ENCODE assay signal across 11 mouse cellular contexts in the genomic region with DNA sequence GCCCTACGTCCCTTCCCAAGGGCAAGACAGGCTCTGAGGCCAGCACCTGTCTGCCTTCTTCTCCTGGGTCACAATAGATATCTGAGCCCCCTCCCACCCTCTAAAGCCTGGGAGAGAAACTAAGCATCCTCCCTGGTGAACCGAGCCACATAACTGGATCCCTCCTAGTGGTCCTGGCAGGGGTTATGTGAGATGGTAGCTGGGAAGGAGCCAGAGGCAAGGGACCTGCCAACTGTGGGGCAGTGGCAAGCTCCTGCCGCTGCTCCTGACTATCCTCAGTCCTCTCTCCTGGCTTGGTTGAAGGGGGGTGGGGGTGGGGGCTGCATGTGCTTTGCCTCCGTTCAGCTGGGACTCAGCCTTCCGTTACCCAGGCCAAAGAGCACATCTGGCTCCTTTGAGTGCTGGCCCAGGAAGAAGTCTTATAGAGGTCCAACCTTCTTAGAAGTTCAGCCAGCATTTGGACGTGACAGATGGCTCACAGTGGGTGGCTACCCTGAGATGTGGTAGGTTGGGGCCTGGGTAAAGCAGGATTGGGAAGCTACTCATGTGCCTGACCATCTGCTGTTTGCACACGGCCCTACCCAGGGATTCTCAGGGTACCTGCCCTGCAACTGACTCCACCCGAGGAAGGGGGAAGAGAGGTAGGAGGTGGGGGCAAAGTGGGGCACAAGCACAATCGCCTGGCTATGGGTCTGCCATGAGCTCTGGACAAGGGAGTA. TPM values are rescaled to one million over a fixed set of nuclear protein-coding genes. Genes with fewer than 3 reads are reported as not detected.
DNase-seq lines count a peak whose midpoint lies in the region; ATAC-seq lines count a peak whose summit lies in the region.
"Had no signal": no experiment of that assay in that cellular context is flagged by ENCODE, and none has a peak within 500 bp of the region (broad histone marks: within the 10 kb centered on the region; RNA-seq: fewer than 3 reads in every experiment).

No protein-coding gene starts in this region.

- peak; percentile 37 to 69 for DNase-seq in left cerebral cortex, adult 18-20 months (ENCODE audit: low spot score in 2 of 2)
- no peak for DNase-seq in left cerebral cortex, postnatal 10 days (ENCODE audit: extremely low spot score in 1 of 2, low spot score in 2 of 2)
- DNase-seq in cerebellum, adult 9-11 months = peak; percentile 99
- peak; percentile 35 for DNase-seq in hindbrain, embryonic 10.5 days (ENCODE audit: low spot score)
- no peak for DNase-seq in heart, postnatal 14 days
- no peak for DNase-seq in layer of hippocampus, postnatal 14 days (ENCODE audit: low spot score in 2 of 2)
- DNase-seq: liver had no signal

- no peaks in the 10 kb centered on the region for H3K36me3 ChIP-seq in hindbrain, embryonic 10.5 days
- H3K36me3 ChIP-seq in neural tube, embryonic 13.5 days = no peaks in the 10 kb centered on the region
- no peaks in the 10 kb centered on the region for H3K36me3 ChIP-seq in liver, embryonic 12.5 days

- H3K4me2 ChIP-seq in neural tube, embryonic 13.5 days = no peak overlapping the region
- no peak overlapping the region for H3K4me2 ChIP-seq in liver, embryonic 12.5 days
- H3K4me2 ChIP-seq: heart, embryonic 11.5 days had no signal

- peaks cover 22% of the 10 kb centered on the region for H3K4me1 ChIP-seq in hindbrain, embryonic 10.5 days (replicated peaks)
- H3K4me1 ChIP-seq in neural tube, embryonic 13.5 days (replicated peaks) = peaks cover 11% of the 10 kb centered on the region
- H3K4me1 ChIP-seq in liver, embryonic 12.5 days = peaks cover 9% of the 10 kb centered on the region

- no peaks in the 10 kb centered on the region for H3K9me3 ChIP-seq in hindbrain, embryonic 10.5 days
- H3K9me3 ChIP-seq in neural tube, embryonic 13.5 days = peaks cover 4% of the 10 kb centered on the region; the same call in 1 of the 2 replicates
- no peaks in the 10 kb centered on the region for H3K9me3 ChIP-seq in liver, embryonic 12.5 days (replicated peaks)

- H3K27ac ChIP-seq in hindbrain, embryonic 10.5 days = peak overlapping the region; percentile 68; the same call in 1 of the 2 replicates
- H3K27ac ChIP-seq in neural tube, embryonic 13.5 days (replicated peaks) = no peak overlapping the region
- H3K27ac ChIP-seq in liver, embryonic 12.5 days = no peak overlapping the region

- WGBS in hindbrain, embryonic 10.5 days = 47% methylated on average over 9 of the region's 9 CpGs
- WGBS in neural tube, embryonic 13.5 days = 46% methylated on average over 9 of the region's 9 CpGs
- 41% methylated on average over 9 of the region's 9 CpGs for WGBS in liver, embryonic 12.5 days (ENCODE audit: insufficient replicate concordance)

- no peak overlapping the region for H3K4me3 ChIP-seq in hindbrain, embryonic 10.5 days
- H3K4me3 ChIP-seq in neural tube, embryonic 13.5 days = no peak overlapping the region
- no peak overlapping the region for H3K4me3 ChIP-seq in liver, embryonic 12.5 days

- no peaks in the 10 kb centered on the region for H3K27me3 ChIP-seq in hindbrain, embryonic 10.5 days (ENCODE audit: insufficient read depth, poor library complexity, severe bottlenecking)
- H3K27me3 ChIP-seq in neural tube, embryonic 13.5 days = no peaks in the 10 kb centered on the region
- peaks cover 53% of the 10 kb centered on the region for H3K27me3 ChIP-seq in liver, embryonic 12.5 days (replicated peaks)

- intact Hi-C loops in left cerebral cortex, postnatal 10 days (cut with DNase I) = loop anchor here (10.0 kb wide), 1 partner anchor 359 kb away; no protein-coding TSS in a partner anchor
- intact Hi-C loops in heart, postnatal 14 days (cut with DNase I) = no loop called here

- H3K9ac ChIP-seq in neural tube, embryonic 13.5 days = peak overlapping the region; percentile 31; the same call in 1 of the 2 replicates
- H3K9ac ChIP-seq in liver, embryonic 12.5 days = no peak overlapping the region

- ATAC-seq in neural tube, embryonic 13.5 days (ENCODE audit: low read depth) = no peak
- no peak for ATAC-seq in liver, embryonic 12.5 days

RNA-seq across cellular contexts. Expression of a gene that starts 3.7 kb away (rescaled TPM):
- not detected for total RNA-seq in left cerebral cortex, adult 18-20 months (2021)
- not detected for total RNA-seq in left cerebral cortex, postnatal 10 days (2021)
- 1.1 TPM in 1 of 2 replicates, not detected in the other for polyA plus RNA-seq in hindbrain, embryonic 10.5 days (2016; fragmentation: Nextera tagmentation; extraction: Ambion mirVana)
- polyA plus RNA-seq in neural tube, embryonic 13.5 days (2015; fragmentation: Nextera tagmentation; extraction: Ambion mirVana) = 2.8 and 3.0 TPM in 2 replicates
- polyA plus RNA-seq in liver, embryonic 12.5 days (2016; fragmentation: Nextera tagmentation; extraction: Ambion mirVana) = 2.2 and 2.3 TPM in 2 replicates
- total RNA-seq in heart, postnatal 14 days (2021) = not detected
- total RNA-seq in layer of hippocampus, postnatal 14 days (2021) = not detected
- polyA plus RNA-seq: heart, embryonic 11.5 days had no signal

RNA-seq across cellular contexts. Expression of a gene that starts 18.4 kb away (rescaled TPM):
- not detected for total RNA-seq in left cerebral cortex, adult 18-20 months (2021)
- not detected for total RNA-seq in left cerebral cortex, postnatal 10 days (2021)
- polyA plus RNA-seq in hindbrain, embryonic 10.5 days (2016; fragmentation: Nextera tagmentation; extraction: Ambion mirVana) = not detected in 2 replicates
- not detected in 2 replicates for polyA plus RNA-seq in neural tube, embryonic 13.5 days (2015; fragmentation: Nextera tagmentation; extraction: Ambion mirVana)
- polyA plus RNA-seq in liver, embryonic 12.5 days (2016; fragmentation: Nextera tagmentation; extraction: Ambion mirVana) = not detected in 2 replicates
- total RNA-seq in heart, postnatal 14 days (2021) = under 1 TPM in 1 of 2 experiments, not detected in 1; 0.88 TPM
- not detected for total RNA-seq in layer of hippocampus, postnatal 14 days (2021)
- polyA plus RNA-seq: heart, embryonic 11.5 days had no signal

RNA-seq across cellular contexts. Expression of a gene that starts 39.4 kb away (rescaled TPM):
- total RNA-seq in left cerebral cortex, adult 18-20 months (2021) = not detected
- not detected for total RNA-seq in left cerebral cortex, postnatal 10 days (2021)
- not detected in 2 replicates for polyA plus RNA-seq in hindbrain, embryonic 10.5 days (2016; fragmentation: Nextera tagmentation; extraction: Ambion mirVana)
- polyA plus RNA-seq in neural tube, embryonic 13.5 days (2015; fragmentation: Nextera tagmentation; extraction: Ambion mirVana) = not detected in 2 replicates
- polyA plus RNA-seq in liver, embryonic 12.5 days (2016; fragmentation: Nextera tagmentation; extraction: Ambion mirVana) = 0.46 TPM in 1 of 2 replicates, not detected in the other
- total RNA-seq in heart, postnatal 14 days (2021) = not detected
- total RNA-seq in layer of hippocampus, postnatal 14 days (2021) = not detected
- polyA plus RNA-seq: kidney, embryonic 16.5 days had no signal

Comparison
In these comparisons a context has a peak if more than half of its experiments do, and no peak if none do; other contexts are left out.
1. DNase-seq: peak in left cerebral cortex, adult 18-20 months (2 of 2), cerebellum, adult 9-11 months (single experiment) and hindbrain, embryonic 10.5 days (single experiment); none in left cerebral cortex, postnatal 10 days (0 of 2), heart, postnatal 14 days (0 of 2) and layer of hippocampus, postnatal 14 days (0 of 2).